Mouse (Mus musculus): ENCODE results near the gene Ralbp1.

GRCm38 (mm10) chr17:65877026-65877425 lies 8.6 kb downstream of the Ralbp1 start:
- TF ChIP-seq CTCF (conservative IDR thresholded peaks at IDR 0.05; ENCODE audit: low read length) (no peak), NANOG (IDR thresholded peaks at IDR 0.05; ENCODE audit: borderline replicate concordance, low read length) (no peak)
